Mouse (Mus musculus) megakaryocyte, embryonic 14.5 days (primary cell): ENCODE results near the gene Bahcc1. TPM values are rescaled to one million over a fixed set of nuclear protein-coding genes. Genes with fewer than 3 reads are reported as not detected.

Experiments
- H3K27me3 ChIP-seq: replicated peaks from 2 replicates; pipeline ENCODE3; 2012; ENCODE audit warnings: inconsistent platforms
- H3K36me3 ChIP-seq: replicated peaks from 2 replicates; pipeline ENCODE3; 2012; ENCODE audit warnings: low read length, inconsistent platforms, mixed read lengths
- H3K4me1 ChIP-seq: 2 replicates; pipeline ENCODE4 v1.6.1; 2012; ENCODE audit warnings: inconsistent platforms
- H3K4me3 ChIP-seq: replicated peaks from 2 replicates; pipeline ENCODE3; 2012; ENCODE audit warnings: moderate library complexity, mild to moderate bottlenecking, inconsistent platforms
- H3K9me3 ChIP-seq: 2 replicates; pipeline ENCODE4 v1.6.1; 2012; ENCODE audit warnings: inconsistent platforms
- FLI1 ChIP-seq: IDR thresholded peaks from 2 replicates; pipeline ENCODE4 v1.6.1; 2012; ENCODE audit warnings: low read length, inconsistent platforms, mixed read lengths
- GATA1 ChIP-seq: IDR thresholded peaks from 3 replicates; pipeline ENCODE4 v1.6.1; 2012; ENCODE audit warnings: mixed read lengths, low read length, inconsistent platforms, borderline replicate concordance
- polyA plus RNA-seq: library from polyadenylated mRNA; stranded (reverse); fragments of >175 nt; gene quantifications from 2 replicates; pipeline ENCODE4 v1.2.3, GENCODE M21; 2012; ENCODE audit warnings: low replicate concordance; ENCODE audit not compliant: insufficient read depth

Gene Bahcc1
- 10.2 and 26.1 TPM in 2 replicates for polyA plus RNA-seq

DNA sequence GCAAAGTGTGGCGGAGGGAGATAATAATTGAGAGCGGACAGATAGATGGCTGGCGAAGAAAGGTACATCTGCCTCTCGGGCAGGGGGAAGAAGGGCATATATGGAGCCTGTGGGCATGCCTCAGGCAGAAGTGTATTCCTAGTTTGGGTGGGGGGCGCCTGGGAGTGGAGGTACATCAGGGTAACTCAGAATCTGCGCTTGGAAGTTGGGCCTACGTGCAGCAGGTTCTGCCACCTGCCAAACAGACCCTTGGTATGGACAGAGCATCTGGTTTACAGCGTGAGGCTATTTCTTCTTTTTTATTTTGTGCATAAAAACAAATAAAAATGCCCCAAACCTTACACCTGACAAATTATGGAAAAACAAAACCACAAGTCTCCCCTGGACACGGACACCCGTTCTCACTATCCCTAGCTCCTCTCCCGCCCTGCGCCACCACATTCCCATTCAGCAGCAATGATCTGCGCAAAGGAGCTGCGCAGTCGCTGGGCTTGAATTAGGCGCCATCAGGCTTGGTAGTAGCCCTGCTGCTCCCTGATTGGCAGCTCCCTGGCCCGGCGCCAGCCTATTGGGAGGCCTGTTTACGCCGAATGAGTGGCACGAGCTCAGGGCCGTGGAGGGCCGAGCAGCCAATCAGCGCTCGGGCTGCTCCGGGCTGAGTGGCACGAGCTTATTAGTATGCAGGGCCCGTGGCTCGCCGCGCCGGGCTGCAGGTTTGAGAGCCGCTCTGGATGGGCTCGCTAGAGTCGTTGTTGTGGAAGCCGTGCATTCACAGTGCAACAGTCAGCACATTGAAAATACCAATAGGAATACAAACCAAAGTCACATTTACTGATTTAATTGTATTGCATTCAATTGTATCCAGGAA is at the start of gene Bahcc1:
Bahcc1 (plus strand) TSS at position 718 of the 868 bp plus-strand sequence.
- TF ChIP-seq FLI1 (peak; percentile 14; the same call in 1 of the 2 replicates), GATA1 (no peak)
- Histone ChIP-seq H3K4me3 (peak within 1 kb of the TSS; percentile 98), H3K27me3 (peaks cover 37% of the 10 kb centered on the region), H3K4me1 (peaks cover 67% of the 10 kb centered on the region), H3K9me3 (no peaks in the 10 kb centered on the region), H3K36me3 (peaks cover 29% of the 10 kb centered on the region)

DNA sequence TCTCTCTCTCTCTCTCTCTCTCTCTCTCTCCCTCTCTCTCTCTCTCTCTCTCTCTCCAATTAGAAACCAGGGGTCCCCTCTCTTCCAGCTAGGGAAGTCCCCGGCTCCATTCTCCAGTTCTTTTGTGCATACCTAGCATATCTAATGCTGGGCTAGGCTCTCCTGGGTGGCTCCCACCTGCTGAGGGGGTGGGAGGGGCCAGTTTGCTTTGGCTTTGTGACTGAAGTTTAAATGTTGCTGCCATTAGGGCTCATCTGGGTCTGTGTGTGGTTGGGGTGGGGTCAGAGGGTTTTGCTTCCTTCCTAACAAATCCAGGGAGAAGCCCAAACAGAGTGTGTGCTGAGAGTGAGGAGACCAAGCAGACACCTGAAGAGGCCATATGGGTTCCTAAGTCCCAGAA is 49.6 kb upstream of the Bahcc1 start:
- peaks cover 21% of the 10 kb centered on the region for H3K9me3 ChIP-seq
- TF ChIP-seq FLI1: no peak
- TF ChIP-seq GATA1: no peak
- H3K4me3 ChIP-seq: no peak overlapping the region
- H3K4me1 ChIP-seq: peaks cover 74% of the 10 kb centered on the region
- H3K27me3 ChIP-seq: peaks cover 51% of the 10 kb centered on the region
- H3K36me3 ChIP-seq: peaks cover 15% of the 10 kb centered on the region

- TF ChIP-seq GATA1: no peak
- TF ChIP-seq FLI1: no peak
- Histone ChIP-seq H3K4me3 (no peak overlapping the region), H3K36me3 (peaks cover 15% of the 10 kb centered on the region), H3K27me3 (peaks cover 51% of the 10 kb centered on the region), H3K9me3 (peaks cover 21% of the 10 kb centered on the region), H3K4me1 (peaks cover 75% of the 10 kb centered on the region)
Measured at GRCm38 (mm10) chr11:120183708-120184107, 49.0 kb upstream of the Bahcc1 start.

- Histone ChIP-seq H3K27me3 (peaks cover 57% of the 10 kb centered on the region), H3K4me3 (peak overlapping the region; percentile 4), H3K9me3 (peaks cover 21% of the 10 kb centered on the region), H3K36me3 (peaks cover 15% of the 10 kb centered on the region), H3K4me1 (peaks cover 77% of the 10 kb centered on the region)
- TF ChIP-seq FLI1 (no peak), GATA1 (no peak)
Measured at GRCm38 (mm10) chr11:120184371-120185315, 48.1 kb upstream of the Bahcc1 start.

- H3K27me3 ChIP-seq: peaks cover 63% of the 10 kb centered on the region
- peaks cover 21% of the 10 kb centered on the region for H3K9me3 ChIP-seq
- no peak overlapping the region for H3K4me3 ChIP-seq
- H3K4me1 ChIP-seq: peaks cover 77% of the 10 kb centered on the region
- H3K36me3 ChIP-seq: peaks cover 15% of the 10 kb centered on the region
- TF ChIP-seq FLI1 (no peak), GATA1 (no peak)
Measured at GRCm38 (mm10) chr11:120185316-120186141, 47.2 kb upstream of the Bahcc1 start.

- TF ChIP-seq FLI1 (no peak), GATA1 (no peak)
- Histone ChIP-seq H3K4me3 (no peak overlapping the region), H3K4me1 (peaks cover 81% of the 10 kb centered on the region), H3K36me3 (peaks cover 15% of the 10 kb centered on the region), H3K27me3 (peaks cover 69% of the 10 kb centered on the region), H3K9me3 (peaks cover 21% of the 10 kb centered on the region)
Measured at GRCm38 (mm10) chr11:120186145-120186740, 46.5 kb upstream of the Bahcc1 start.

DNA sequence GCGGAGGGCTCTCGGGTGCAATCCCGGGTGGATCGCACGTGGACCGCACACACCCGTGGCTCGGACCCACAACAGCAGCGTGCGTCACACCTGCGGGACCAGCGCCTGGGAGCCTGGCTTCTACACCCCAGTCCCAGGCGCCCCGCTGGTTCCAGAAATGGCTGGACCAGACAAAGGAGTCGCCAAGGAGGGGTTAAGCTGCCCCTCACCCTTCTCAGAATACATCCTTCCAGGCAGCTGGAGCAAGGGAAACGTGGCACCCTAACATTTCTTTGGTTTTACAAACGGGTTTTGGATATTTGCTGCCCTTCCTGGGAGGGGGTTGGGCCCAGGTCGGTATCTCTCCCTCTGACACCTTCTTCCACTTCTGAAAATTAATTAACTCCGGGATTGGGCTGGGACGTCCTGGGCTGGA is 45.9 kb upstream of the Bahcc1 start:
- peaks cover 21% of the 10 kb centered on the region for H3K9me3 ChIP-seq
- no peak overlapping the region for H3K4me3 ChIP-seq
- peaks cover 81% of the 10 kb centered on the region for H3K4me1 ChIP-seq
- TF ChIP-seq GATA1: no peak
- no peak for TF ChIP-seq FLI1
- peaks cover 75% of the 10 kb centered on the region for H3K27me3 ChIP-seq
- H3K36me3 ChIP-seq: peaks cover 15% of the 10 kb centered on the region

DNA sequence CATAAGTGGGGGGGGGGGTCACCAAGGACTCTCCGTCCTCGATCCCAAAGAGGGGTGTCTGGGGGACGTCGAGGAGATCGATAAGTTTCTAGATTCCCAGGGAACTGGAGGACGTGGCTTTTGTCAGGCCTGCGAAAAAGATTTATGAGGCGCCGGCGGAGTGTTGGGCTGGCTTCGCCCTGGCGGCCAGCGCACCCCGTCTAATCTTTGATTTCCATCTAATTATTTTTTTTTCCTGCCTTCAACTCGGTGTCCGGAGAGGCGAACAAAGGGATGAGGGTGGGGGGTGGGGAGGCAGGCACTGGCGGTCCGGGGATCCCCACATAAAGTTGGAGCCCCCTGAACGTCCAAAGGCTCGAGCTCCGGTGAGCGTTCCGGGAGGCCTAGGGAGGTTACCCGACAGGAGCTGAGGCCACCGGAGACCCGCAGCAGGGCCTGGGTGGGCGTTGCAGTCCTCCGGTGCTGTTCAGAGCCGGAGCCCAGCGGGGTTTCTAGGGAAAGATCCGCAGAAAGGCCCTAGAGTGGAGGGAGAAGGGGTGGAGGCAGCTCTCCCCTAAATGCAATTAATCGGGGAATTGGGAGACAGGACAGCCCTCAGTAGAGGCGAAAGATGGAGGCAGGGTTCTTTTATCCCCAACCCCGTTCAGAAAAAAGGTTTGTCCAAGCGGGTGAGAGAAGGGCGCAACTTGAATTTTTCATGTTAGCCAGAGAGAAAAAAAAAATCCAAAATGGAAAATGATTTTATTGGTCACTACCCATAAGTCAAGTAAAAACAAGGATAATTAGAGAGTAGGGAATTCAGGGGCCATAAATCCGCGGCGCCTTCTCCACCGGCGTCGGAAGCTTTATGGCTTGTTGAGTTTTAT is 45.3 kb upstream of the Bahcc1 start:
- Histone ChIP-seq H3K4me1 (peaks cover 75% of the 10 kb centered on the region), H3K36me3 (peaks cover 15% of the 10 kb centered on the region), H3K27me3 (peaks cover 78% of the 10 kb centered on the region), H3K9me3 (peaks cover 21% of the 10 kb centered on the region), H3K4me3 (peak overlapping the region; percentile 92)
- TF ChIP-seq GATA1 (no peak), FLI1 (no peak)
